Mouse (Mus musculus) intestine, embryonic 14.5 days (tissue): ENCODE results near the gene Alkbh7. TPM values are rescaled to one million over a fixed set of nuclear protein-coding genes. Genes with fewer than 3 reads are reported as not detected.

Source experiments
- ATAC-seq: fragments of 200-750 bp; cut with Nextera tagmentation; replicated peaks from 2 replicates; pipeline ENCODE4 v1.8.0; 2017; ENCODE audit warnings: low read depth, moderate number of reproducible peaks, moderate TSS enrichment, moderate library complexity; ENCODE audit not compliant: low FRiP score, low TSS enrichment
- DNase-seq: peaks from one replicate; pipeline ENCODE4 v3.0.0-alpha.2; 2018; ENCODE audit warnings: low spot score
- H3K27ac ChIP-seq: fragments of 300-500 bp; sonication (generic); 2 replicates; pipeline ENCODE4 v1.5.1; 2014; ENCODE audit warnings: low read depth, mild to moderate bottlenecking, control low read depth
- H3K27me3 ChIP-seq: fragments of 300-500 bp; sonication (generic); replicated peaks from 2 replicates; pipeline ENCODE4 v1.6.1; 2014; ENCODE audit warnings: low read length, control low read depth; ENCODE audit not compliant: control insufficient read depth, insufficient read depth
- H3K36me3 ChIP-seq: fragments of 300-500 bp; sonication (generic); 2 replicates; pipeline ENCODE4 v1.6.1; 2014; ENCODE audit warnings: low read length, control low read depth; ENCODE audit not compliant: control insufficient read depth, insufficient read depth
- H3K4me1 ChIP-seq: fragments of 300-500 bp; sonication (generic); replicated peaks from 2 replicates; pipeline ENCODE4 v1.6.1; 2014; ENCODE audit warnings: low read length, control low read depth, mixed read lengths; ENCODE audit not compliant: control insufficient read depth, insufficient read depth
- H3K4me2 ChIP-seq: fragments of 300-500 bp; sonication (generic); 2 replicates; pipeline ENCODE4 v1.6.1; 2014; ENCODE audit warnings: low read length
- H3K4me3 ChIP-seq: fragments of 300-500 bp; sonication (generic); 2 replicates; pipeline ENCODE4 v1.5.1; 2014; ENCODE audit warnings: low read depth, low read length, control low read depth, mixed read lengths
- H3K9ac ChIP-seq: fragments of 300-500 bp; sonication (generic); 2 replicates; pipeline ENCODE4 v1.6.1; 2014; ENCODE audit warnings: mild to moderate bottlenecking, low read length
- H3K9me3 ChIP-seq: fragments of 300-500 bp; sonication (generic); 2 replicates; pipeline ENCODE4 v1.6.1; 2016; ENCODE audit warnings: low read length, control low read depth; ENCODE audit not compliant: control insufficient read depth
- WGBS: fragments of 180-500 bp; shearing (Covaris S2); extraction: QIAGEN DNeasy Blood & Tissue Kit; methylation state at CpG from one replicate; pipeline ENCODE4 v1.1.7; 2014; 5-methylcytosine and 5-hydroxymethylcytosine counted together
- polyA plus RNA-seq: library from polyadenylated mRNA; unstranded; fragments of >200 nt; fragmentation: Nextera tagmentation; extraction: Ambion mirVana; gene quantifications from 2 replicates; pipeline ENCODE4 v1.2.1, GENCODE M21; 2014

The Alkbh7 gene
- polyA plus RNA-seq, 1 experiment from 2014 or later, result 48.0 TPM

GRCm38 (mm10) chr17:57007137-57007905 lies 10.2 kb downstream of the Alkbh7 start:
- no peak for DNase-seq
- ATAC-seq, result no peak
- H3K9ac ChIP-seq, result no peak overlapping the region
- H3K36me3 ChIP-seq, result peaks cover 69% of the 10 kb centered on the region
- 93% methylated on average over 13 of the region's 13 CpGs for WGBS
- no peak overlapping the region for H3K4me2 ChIP-seq
- no peaks in the 10 kb centered on the region for H3K27me3 ChIP-seq
- H3K4me3 ChIP-seq, result no peak overlapping the region
- no peak overlapping the region for H3K27ac ChIP-seq
- no peaks in the 10 kb centered on the region for H3K9me3 ChIP-seq
- H3K4me1 ChIP-seq, result peaks cover 11% of the 10 kb centered on the region; the same call in 1 of the 2 replicates

- Histone ChIP-seq H3K36me3 (peaks cover 35% of the 10 kb centered on the region), H3K9ac (peak overlapping the region; percentile 45), H3K27me3 (no peaks in the 10 kb centered on the region), H3K9me3 (no peaks in the 10 kb centered on the region), H3K4me1 (peaks cover 11% of the 10 kb centered on the region; the same call in 1 of the 2 replicates), H3K27ac (peak overlapping the region; percentile 45; the same call in 1 of the 2 replicates), H3K4me3 (peak overlapping the region; percentile 65), H3K4me2 (peak overlapping the region; percentile 96)
- DNase-seq, result no peak
- WGBS, result under 1% methylated on average over 19 of the region's 19 CpGs
- peak; percentile 58 for ATAC-seq
These were observed 13.7 kb downstream of the Alkbh7 start for GRCm38 (mm10) chr17:57010911-57011235.

- WGBS, result under 1% methylated on average over 51 of the region's 51 CpGs
- peaks cover 11% of the 10 kb centered on the region; the same call in 1 of the 2 replicates for H3K4me1 ChIP-seq
- H3K4me3 ChIP-seq, result peak within 1 kb of the TSS; percentile 65
- peak within 1 kb of the TSS; percentile 96 for H3K4me2 ChIP-seq
- peak; percentile 99 for DNase-seq
- H3K27ac ChIP-seq, result peak within 1 kb of the TSS; percentile 93
- peaks cover 29% of the 10 kb centered on the region for H3K36me3 ChIP-seq
- H3K27me3 ChIP-seq, result no peaks in the 10 kb centered on the region
- H3K9me3 ChIP-seq, result no peaks in the 10 kb centered on the region
- peak; percentile 95 for ATAC-seq
- H3K9ac ChIP-seq, result peak within 1 kb of the TSS; percentile 77
These were observed 14.3 kb downstream of the Alkbh7 start, which contains the start of the genes Gtf2f1 and Gm17949 for GRCm38 (mm10) chr17:57011236-57012141. Gtf2f1 (minus strand) TSS chr17:57011288. Gm17949 (plus strand) TSS chr17:57011469.

GRCm38 (mm10) chr17:57012245-57012795 lies 15.2 kb downstream of the Alkbh7 start:
- Histone ChIP-seq H3K27ac (peak overlapping the region; percentile 93), H3K4me1 (peaks cover 11% of the 10 kb centered on the region; the same call in 1 of the 2 replicates), H3K27me3 (no peaks in the 10 kb centered on the region), H3K9me3 (no peaks in the 10 kb centered on the region), H3K4me3 (peak overlapping the region; percentile 65), H3K36me3 (peaks cover 20% of the 10 kb centered on the region), H3K9ac (peak overlapping the region; percentile 77), H3K4me2 (peak overlapping the region; percentile 79)
- WGBS, result 69% methylated on average over 13 of the region's 13 CpGs
- DNase-seq, result no peak
- no peak for ATAC-seq

GRCm38 (mm10) chr17:57019693-57020092 lies 22.6 kb downstream of the Alkbh7 start:
- Histone ChIP-seq H3K4me1 (no peaks in the 10 kb centered on the region), H3K36me3 (peaks cover 50% of the 10 kb centered on the region), H3K4me2 (no peak overlapping the region), H3K4me3 (no peak overlapping the region), H3K9me3 (no peaks in the 10 kb centered on the region), H3K27me3 (no peaks in the 10 kb centered on the region), H3K27ac (no peak overlapping the region), H3K9ac (no peak overlapping the region)
- ATAC-seq (no peak), DNase-seq (no peak)
- 89% methylated on average over 2 of the region's 2 CpGs for WGBS

- Histone ChIP-seq H3K27me3 (no peaks in the 10 kb centered on the region), H3K27ac (no peak overlapping the region), H3K4me1 (no peaks in the 10 kb centered on the region), H3K4me2 (no peak overlapping the region), H3K36me3 (peaks cover 62% of the 10 kb centered on the region), H3K9ac (no peak overlapping the region), H3K4me3 (no peak overlapping the region), H3K9me3 (no peaks in the 10 kb centered on the region)
- 93% methylated on average over 5 of the region's 5 CpGs for WGBS
- no peak for ATAC-seq
- DNase-seq, result no peak
These were observed 23.8 kb downstream of the Alkbh7 start for GRCm38 (mm10) chr17:57020960-57021359.

GRCm38 (mm10) chr17:57027471-57027870 lies 30.3 kb downstream of the Alkbh7 start:
- no peak for DNase-seq
- no peak for ATAC-seq
- H3K9ac ChIP-seq, result no peak overlapping the region
- no peaks in the 10 kb centered on the region for H3K27me3 ChIP-seq
- WGBS, result 86% methylated on average over 4 of the region's 4 CpGs
- no peaks in the 10 kb centered on the region for H3K9me3 ChIP-seq
- H3K27ac ChIP-seq, result no peak overlapping the region
- peaks cover 67% of the 10 kb centered on the region for H3K36me3 ChIP-seq
- H3K4me3 ChIP-seq, result no peak overlapping the region
- H3K4me1 ChIP-seq, result peaks cover 13% of the 10 kb centered on the region
- H3K4me2 ChIP-seq, result no peak overlapping the region

GRCm38 (mm10) chr17:57029691-57030090 lies 32.6 kb downstream of the Alkbh7 start:
- H3K9ac ChIP-seq, result peak overlapping the region; percentile 99
- peak overlapping the region; percentile 79 for H3K4me3 ChIP-seq
- no peak overlapping the region for H3K27ac ChIP-seq
- WGBS, result 29% methylated on average over 8 of the region's 8 CpGs
- H3K9me3 ChIP-seq, result no peaks in the 10 kb centered on the region
- peaks cover 13% of the 10 kb centered on the region for H3K4me1 ChIP-seq
- no peaks in the 10 kb centered on the region for H3K27me3 ChIP-seq
- H3K4me2 ChIP-seq, result peak overlapping the region; percentile 85
- peaks cover 45% of the 10 kb centered on the region for H3K36me3 ChIP-seq
- no peak for DNase-seq
- no peak for ATAC-seq
